ENCODE assay signal across 13 mouse cellular contexts in genomic region chr4:124562721-124563120, GRCm38 (mm10). TPM values are rescaled to one million over a fixed set of nuclear protein-coding genes. Genes with fewer than 3 reads are reported as not detected.
DNase-seq lines count a peak whose midpoint lies in the region; ATAC-seq and TF ChIP-seq lines count a peak whose summit lies in the region.
"Had no signal": no experiment of that assay in that cellular context is flagged by ENCODE, and none has a peak within 500 bp of the region (broad histone marks: within the 10 kb centered on the region; RNA-seq: fewer than 3 reads in every experiment).

No protein-coding gene starts in this region.

- no peak overlapping the region for H3K9ac ChIP-seq in limb, embryonic 14.5 days (ENCODE audit: low read depth, low read length, severe bottlenecking)
- H3K9ac ChIP-seq in forebrain, embryonic 14.5 days (ENCODE audit: low read length): no peak overlapping the region; the same call in 1 of the 2 replicates
- H3K9ac ChIP-seq: heart, embryonic 12.5 days; neural tube, embryonic 13.5 days had no signal

- H3K9me3 ChIP-seq in limb, embryonic 14.5 days (ENCODE audit: control insufficient read depth, low read length): no peaks in the 10 kb centered on the region
- H3K9me3 ChIP-seq in limb, embryonic 10.5 days (replicated peaks): no peaks in the 10 kb centered on the region
- H3K9me3 ChIP-seq in forebrain, embryonic 14.5 days (replicated peaks; ENCODE audit: control insufficient read depth, low read length): no peaks in the 10 kb centered on the region
- H3K9me3 ChIP-seq: heart, embryonic 12.5 days; neural tube, embryonic 13.5 days had no signal

- H3K27me3 ChIP-seq in limb, embryonic 14.5 days (ENCODE audit: control insufficient read depth, insufficient read depth, low read length): no peaks in the 10 kb centered on the region
- peaks cover 36% of the 10 kb centered on the region; the same call in 1 of the 2 replicates for H3K27me3 ChIP-seq in limb, embryonic 10.5 days (ENCODE audit: low read depth, poor library complexity, severe bottlenecking)
- H3K27me3 ChIP-seq in forebrain, embryonic 14.5 days (replicated peaks; ENCODE audit: control insufficient read depth, insufficient read depth, low read length): no peaks in the 10 kb centered on the region

- no peak for ATAC-seq in limb, embryonic 14.5 days (ENCODE audit: low FRiP score, low read depth)
- ATAC-seq in forebrain, embryonic 14.5 days: peak; percentile 77
- ATAC-seq in monocyte, adult 5-6 weeks (replicated peaks; ENCODE audit: insufficient number of reproducible peaks, low FRiP score, low TSS enrichment, poor library complexity, severe bottlenecking): no peak

- WGBS in limb, embryonic 14.5 days: 41% methylated on average over 7 of the region's 7 CpGs
- WGBS in limb, embryonic 10.5 days: 72% methylated on average over 7 of the region's 7 CpGs
- WGBS in forebrain, embryonic 14.5 days: 36% methylated on average over 7 of the region's 7 CpGs

- no peak for TF ChIP-seq POLR2A in limb, embryonic 14.5 days (IDR thresholded peaks at IDR 0.05; ENCODE audit: borderline replicate concordance, extremely low read depth, insufficient read depth, insufficient read length)

- H3K4me3 ChIP-seq in gastrocnemius, adult 2 months: no peak overlapping the region
- H3K4me3 ChIP-seq in limb, embryonic 14.5 days (replicated peaks; ENCODE audit: low read length): no peak overlapping the region
- H3K4me3 ChIP-seq in limb, embryonic 10.5 days: no peak overlapping the region
- no peak overlapping the region for H3K4me3 ChIP-seq in forebrain, embryonic 14.5 days (ENCODE audit: low read depth, low read length)
- H3K4me3 ChIP-seq: heart, embryonic 12.5 days; neural tube, embryonic 13.5 days had no signal

- H3K4me2 ChIP-seq in limb, embryonic 14.5 days (replicated peaks; ENCODE audit: low read depth, low read length, severe bottlenecking): no peak overlapping the region
- no peak overlapping the region for H3K4me2 ChIP-seq in forebrain, embryonic 14.5 days (ENCODE audit: low read length)
- H3K4me2 ChIP-seq: heart, embryonic 12.5 days; neural tube, embryonic 13.5 days had no signal

- no peaks in the 10 kb centered on the region for H3K4me1 ChIP-seq in limb, embryonic 14.5 days (ENCODE audit: control insufficient read depth, insufficient read depth, low read length)
- peaks cover 8% of the 10 kb centered on the region; the same call in 1 of the 2 replicates for H3K4me1 ChIP-seq in limb, embryonic 10.5 days
- peaks cover 12% of the 10 kb centered on the region for H3K4me1 ChIP-seq in forebrain, embryonic 14.5 days (ENCODE audit: control insufficient read depth, insufficient read depth, low read length)
- H3K4me1 ChIP-seq: heart, embryonic 12.5 days had no signal

- DNase-seq in gastrocnemius, adult 2 months: peak; percentile 21
- DNase-seq in gastrocnemius, postnatal 14 days: no peak
- DNase-seq in limb, embryonic 14.5 days (ENCODE audit: low spot score): peak; percentile 42
- no peak for DNase-seq in limb, embryonic 10.5 days (ENCODE audit: low spot score)
- peak; percentile 83 for DNase-seq in forebrain, embryonic 14.5 days (ENCODE audit: low spot score)
- peak; percentile 66 for DNase-seq in retina, postnatal 1 day
- DNase-seq in adrenal gland, postnatal 25 days: no peak
- DNase-seq: kidney, adult 11 months; lung, postnatal 14 days; thymus, adult 18-20 months had no signal

- no peaks in the 10 kb centered on the region for H3K36me3 ChIP-seq in limb, embryonic 14.5 days (ENCODE audit: control insufficient read depth, insufficient read depth, low read length)
- H3K36me3 ChIP-seq in limb, embryonic 10.5 days: no peaks in the 10 kb centered on the region
- no peaks in the 10 kb centered on the region for H3K36me3 ChIP-seq in forebrain, embryonic 14.5 days (ENCODE audit: control insufficient read depth, insufficient read depth, low read length)
- H3K36me3 ChIP-seq: heart, embryonic 12.5 days; neural tube, embryonic 13.5 days had no signal

- intact Hi-C loops in gastrocnemius, adult 2 months (cut with DNase I): no loop called here
- intact Hi-C loops in gastrocnemius, postnatal 14 days (cut with DNase I; ENCODE audit: low total_unique reads): no loop called here

- H3K27ac ChIP-seq in gastrocnemius, adult 2 months: no peak overlapping the region
- no peak overlapping the region for H3K27ac ChIP-seq in limb, embryonic 14.5 days (replicated peaks; ENCODE audit: low read depth, low read length)
- no peak overlapping the region for H3K27ac ChIP-seq in limb, embryonic 10.5 days
- H3K27ac ChIP-seq in forebrain, embryonic 14.5 days (ENCODE audit: low read depth, low read length): peak overlapping the region; percentile 44; the same call in 1 of the 2 replicates
- H3K27ac ChIP-seq: neural tube, embryonic 13.5 days had no signal

- TF ChIP-seq CTCF in gastrocnemius, adult 2 months (IDR thresholded peaks at IDR 0.05): peak; percentile 32

RNA-seq across cellular contexts. Expression of gene 3100002H09Rik, which starts 47.9 kb away (rescaled TPM):
- total RNA-seq in gastrocnemius, adult 2 months (2021): not detected
- total RNA-seq in gastrocnemius, postnatal 14 days (2021): not detected
- polyA plus RNA-seq in limb, embryonic 14.5 days (2012; rRNA removed): not detected in 2 replicates
- not detected in 2 replicates for polyA plus RNA-seq in limb, embryonic 14.5 days (2014; fragmentation: Nextera tagmentation; extraction: Ambion mirVana)
- not detected in 2 replicates for polyA plus RNA-seq in limb, embryonic 10.5 days (2016; fragmentation: Nextera tagmentation; extraction: Ambion mirVana)
- polyA plus RNA-seq in forebrain, embryonic 14.5 days (2014; fragmentation: Nextera tagmentation; extraction: Ambion mirVana): not detected in 2 replicates
- total RNA-seq in monocyte, adult 5-6 weeks (2017): not detected in 3 replicates
- not detected in 2 replicates for total RNA-seq in adrenal gland, postnatal 25 days (2021)
- polyA plus RNA-seq: heart, embryonic 12.5 days had no signal

Comparison
In these comparisons a context has a peak if more than half of its experiments do, and no peak if none do; other contexts are left out.
1. DNase-seq: peak in gastrocnemius, adult 2 months (single experiment), limb, embryonic 14.5 days (single experiment), forebrain, embryonic 14.5 days (single experiment) and retina, postnatal 1 day (single experiment); none in gastrocnemius, postnatal 14 days (single experiment), limb, embryonic 10.5 days (single experiment) and adrenal gland, postnatal 25 days (single experiment).